Mouse (Mus musculus) kidney, embryonic 14.5 days (tissue): ENCODE data around the gene Ntrk3. TPM values are rescaled to one million over a fixed set of nuclear protein-coding genes. Genes with fewer than 3 reads are reported as not detected.

ENCODE experiments used
- ATAC-seq: fragments of 200-750 bp; cut with Nextera tagmentation; 2 replicates; pipeline ENCODE4 v1.8.0; 2017; ENCODE audit warnings: moderate number of reproducible peaks, mild to moderate bottlenecking, moderate TSS enrichment, moderate library complexity; ENCODE audit not compliant: low FRiP score, low TSS enrichment
- H3K27ac ChIP-seq: fragments of 300-500 bp; sonication (generic); 2 replicates; pipeline ENCODE4 v1.5.1; 2014; ENCODE audit warnings: low read depth, mild to moderate bottlenecking, low read length, moderate library complexity, mixed read lengths
- H3K27me3 ChIP-seq: fragments of 300-500 bp; sonication (generic); 2 replicates; pipeline ENCODE4 v1.6.1; 2014; ENCODE audit warnings: mild to moderate bottlenecking, low read length; ENCODE audit not compliant: control insufficient read depth, insufficient read depth
- H3K36me3 ChIP-seq: fragments of 300-500 bp; sonication (generic); 2 replicates; pipeline ENCODE4 v1.6.1; 2014; ENCODE audit warnings: low read length, mixed read lengths; ENCODE audit not compliant: control insufficient read depth, insufficient read depth
- H3K4me1 ChIP-seq: fragments of 300-500 bp; sonication (generic); 2 replicates; pipeline ENCODE4 v1.6.1; 2014; ENCODE audit warnings: low read length, mixed read lengths; ENCODE audit not compliant: control insufficient read depth, insufficient read depth
- H3K4me2 ChIP-seq: fragments of 300-500 bp; sonication (generic); replicated peaks from 2 replicates; pipeline ENCODE4 v1.6.1; 2014; ENCODE audit warnings: low read depth, mild to moderate bottlenecking, low read length
- H3K4me3 ChIP-seq: fragments of 300-500 bp; sonication (generic); 2 replicates; pipeline ENCODE4 v1.5.1; 2014; ENCODE audit warnings: mild to moderate bottlenecking, low read length
- H3K9ac ChIP-seq: fragments of 300-500 bp; sonication (generic); 2 replicates; pipeline ENCODE4 v1.6.1; 2014; ENCODE audit warnings: low read depth, mild to moderate bottlenecking, low read length, moderate library complexity
- H3K9me3 ChIP-seq: fragments of 300-500 bp; sonication (generic); 2 replicates; pipeline ENCODE4 v1.6.1; 2016; ENCODE audit warnings: low read length; ENCODE audit not compliant: control insufficient read depth
- WGBS: fragments of 180-500 bp; shearing (Covaris S2); extraction: QIAGEN DNeasy Blood & Tissue Kit; methylation state at CpG from one replicate; pipeline ENCODE4 v1.1.7; 2014; 5-methylcytosine and 5-hydroxymethylcytosine counted together
- polyA plus RNA-seq: library from polyadenylated mRNA; unstranded; fragments of >200 nt; fragmentation: Nextera tagmentation; extraction: Ambion mirVana; gene quantifications from 2 replicates; pipeline ENCODE4 v1.2.1, GENCODE M21; 2014

Gene Ntrk3
- polyA plus RNA-seq, 1 experiment from 2014 or later: 5.1 TPM

GRCm38 (mm10) chr7:78695200-78695599 lies 42.6 kb downstream of the Ntrk3 start:
- 83% methylated on average over 3 of the region's 3 CpGs for WGBS
- no peaks in the 10 kb centered on the region for H3K9me3 ChIP-seq

GRCm38 (mm10) chr7:78693148-78693547 lies 44.7 kb downstream of the Ntrk3 start:
- Histone ChIP-seq H3K9me3 (no peaks in the 10 kb centered on the region), H3K9ac (no peak overlapping the region), H3K4me1 (no peaks in the 10 kb centered on the region), H3K27ac (no peak overlapping the region), H3K4me3 (no peak overlapping the region), H3K4me2 (no peak overlapping the region), H3K36me3 (no peaks in the 10 kb centered on the region), H3K27me3 (no peaks in the 10 kb centered on the region)
- no peak for ATAC-seq
- WGBS: 57% methylated on average over 1 of the region's 1 CpGs

More at GRCm38 (mm10) chr7:78695200-78695599, 42.6 kb downstream of the Ntrk3 start:
- ATAC-seq: no peak
- Histone ChIP-seq H3K36me3 (no peaks in the 10 kb centered on the region), H3K27me3 (no peaks in the 10 kb centered on the region), H3K4me3 (no peak overlapping the region), H3K4me2 (no peak overlapping the region), H3K27ac (no peak overlapping the region), H3K4me1 (no peaks in the 10 kb centered on the region), H3K9ac (no peak overlapping the region)

GRCm38 (mm10) chr7:78690956-78691355 lies 46.9 kb downstream of the Ntrk3 start:
- H3K9ac ChIP-seq: no peak overlapping the region
- no peak overlapping the region for H3K4me3 ChIP-seq
- H3K4me1 ChIP-seq: no peaks in the 10 kb centered on the region
- whole genome bisulfite sequencing: 34% methylated on average over 3 of the region's 3 CpGs
- H3K9me3 ChIP-seq: no peaks in the 10 kb centered on the region
- no peaks in the 10 kb centered on the region for H3K36me3 ChIP-seq
- no peaks in the 10 kb centered on the region for H3K27me3 ChIP-seq
- no peak for ATAC-seq
- no peak overlapping the region for H3K27ac ChIP-seq
- no peak overlapping the region for H3K4me2 ChIP-seq

GRCm38 (mm10) chr7:78684943-78685342 lies 52.9 kb downstream of the Ntrk3 start:
- Histone ChIP-seq H3K27me3 (no peaks in the 10 kb centered on the region), H3K27ac (no peak overlapping the region), H3K9ac (no peak overlapping the region), H3K36me3 (no peaks in the 10 kb centered on the region), H3K4me1 (no peaks in the 10 kb centered on the region), H3K4me3 (no peak overlapping the region), H3K4me2 (no peak overlapping the region), H3K9me3 (no peaks in the 10 kb centered on the region)
- no peak for ATAC-seq
- WGBS: 57% methylated on average over 6 of the region's 6 CpGs

DNA sequence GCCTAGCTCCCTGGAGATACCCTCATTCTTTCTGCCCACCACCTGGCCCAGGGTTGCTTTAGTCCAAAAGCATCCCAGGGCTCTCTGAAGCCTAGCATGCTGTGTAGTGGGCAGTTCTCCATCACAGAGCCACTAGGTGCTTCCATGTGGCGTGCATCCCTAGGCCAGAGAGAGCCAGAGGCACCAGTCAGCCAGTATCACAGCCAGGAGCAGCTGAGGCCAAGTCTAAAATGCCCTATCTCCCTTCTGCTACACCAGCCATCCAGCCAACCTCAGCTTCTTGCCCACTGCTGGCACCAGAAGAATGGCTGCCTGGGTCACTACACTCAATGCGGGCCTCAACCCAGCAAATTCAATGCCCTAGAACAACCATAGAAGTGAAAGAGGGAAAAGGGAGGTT lies 56.9 kb downstream of the Ntrk3 start:
- Histone ChIP-seq H3K4me2 (no peak overlapping the region), H3K27me3 (no peaks in the 10 kb centered on the region), H3K9me3 (no peaks in the 10 kb centered on the region), H3K36me3 (no peaks in the 10 kb centered on the region), H3K27ac (no peak overlapping the region), H3K4me3 (no peak overlapping the region), H3K4me1 (no peaks in the 10 kb centered on the region), H3K9ac (no peak overlapping the region)
- ATAC-seq: no peak
- 92% methylated on average over 2 of the region's 2 CpGs for WGBS

DNA sequence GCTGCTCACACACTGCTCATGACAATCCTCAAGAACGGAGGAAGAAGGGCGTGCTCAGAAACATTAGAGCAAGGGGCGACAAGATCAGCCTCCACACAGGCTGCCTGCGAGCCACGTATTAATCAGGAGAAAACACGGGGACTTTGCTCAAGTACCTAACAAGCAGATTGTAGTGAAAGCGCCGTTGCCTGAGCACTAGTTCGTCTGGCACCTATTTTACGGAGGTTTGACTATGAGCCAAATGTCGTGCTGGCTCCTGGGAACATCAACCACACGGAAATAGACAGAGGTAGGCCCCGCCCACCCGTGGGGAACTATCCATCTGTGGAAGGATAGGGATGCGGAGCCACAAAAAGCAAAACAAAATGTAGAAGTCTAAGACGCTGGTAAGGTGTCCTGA lies 68.4 kb downstream of the Ntrk3 start:
- H3K27ac ChIP-seq: no peak overlapping the region
- WGBS: 87% methylated on average over 16 of the region's 16 CpGs
- H3K36me3 ChIP-seq: no peaks in the 10 kb centered on the region
- no peaks in the 10 kb centered on the region for H3K9me3 ChIP-seq
- no peaks in the 10 kb centered on the region for H3K4me1 ChIP-seq
- no peak overlapping the region for H3K4me2 ChIP-seq
- ATAC-seq: no peak
- no peak overlapping the region for H3K9ac ChIP-seq
- H3K27me3 ChIP-seq: no peaks in the 10 kb centered on the region
- no peak overlapping the region for H3K4me3 ChIP-seq

- no peak overlapping the region for H3K4me3 ChIP-seq
- H3K4me2 ChIP-seq: no peak overlapping the region
- H3K4me1 ChIP-seq: no peaks in the 10 kb centered on the region
- H3K27ac ChIP-seq: no peak overlapping the region
- ATAC-seq: no peak
- WGBS: 94% methylated on average over 6 of the region's 6 CpGs
- H3K27me3 ChIP-seq: no peaks in the 10 kb centered on the region
- H3K9ac ChIP-seq: no peak overlapping the region
- no peaks in the 10 kb centered on the region for H3K36me3 ChIP-seq
- H3K9me3 ChIP-seq: no peaks in the 10 kb centered on the region
Measured at GRCm38 (mm10) chr7:78668916-78669315, 68.9 kb downstream of the Ntrk3 start.

DNA sequence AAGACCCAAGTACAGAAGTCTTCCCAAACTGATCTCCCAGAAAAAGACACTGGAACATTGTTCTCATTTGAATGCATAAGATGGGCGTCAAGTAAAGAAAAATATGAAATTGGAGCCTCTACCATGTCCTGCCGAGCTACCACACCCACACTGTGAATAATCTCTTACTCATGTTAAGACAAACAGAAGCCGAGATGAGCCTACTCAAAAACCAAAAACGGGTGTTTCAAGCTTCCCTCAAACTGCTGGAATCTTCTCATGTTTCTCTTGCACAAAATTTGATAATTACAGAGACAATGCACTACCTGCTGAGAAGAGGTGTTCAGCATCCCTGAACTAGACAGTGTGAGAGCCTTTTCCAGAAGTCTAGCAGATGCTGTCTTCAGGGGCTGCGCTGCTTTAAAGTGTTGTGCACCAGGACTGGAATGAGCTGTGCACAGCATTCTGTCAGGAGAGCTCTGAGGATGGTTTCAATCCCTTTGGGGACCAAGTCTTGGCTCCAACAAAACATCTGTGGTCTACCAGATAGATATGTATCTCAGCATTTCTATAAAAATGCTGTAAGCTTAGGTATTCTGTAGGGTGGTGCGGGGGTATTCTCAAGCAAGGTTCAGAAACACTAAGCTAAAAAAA lies 69.7 kb downstream of the Ntrk3 start:
- WGBS: 87% methylated on average over 6 of the region's 6 CpGs
- no peaks in the 10 kb centered on the region for H3K27me3 ChIP-seq
- no peaks in the 10 kb centered on the region for H3K4me1 ChIP-seq
- H3K27ac ChIP-seq: no peak overlapping the region
- no peak overlapping the region for H3K4me3 ChIP-seq
- no peaks in the 10 kb centered on the region for H3K9me3 ChIP-seq
- H3K9ac ChIP-seq: no peak overlapping the region
- no peak overlapping the region for H3K4me2 ChIP-seq
- H3K36me3 ChIP-seq: no peaks in the 10 kb centered on the region
- ATAC-seq: no peak

GRCm38 (mm10) chr7:78660832-78661231 lies 77.0 kb downstream of the Ntrk3 start:
- no peaks in the 10 kb centered on the region for H3K4me1 ChIP-seq
- no peak for ATAC-seq
- no peaks in the 10 kb centered on the region for H3K9me3 ChIP-seq
- no peaks in the 10 kb centered on the region for H3K36me3 ChIP-seq
- H3K27ac ChIP-seq: no peak overlapping the region
- no peak overlapping the region for H3K4me3 ChIP-seq
- H3K9ac ChIP-seq: no peak overlapping the region
- H3K27me3 ChIP-seq: no peaks in the 10 kb centered on the region
- H3K4me2 ChIP-seq: no peak overlapping the region
- WGBS: 77% methylated on average over 7 of the region's 7 CpGs
